Mouse (Mus musculus) heart, postnatal 25 days (tissue): ENCODE results near the gene Olfr519. TPM values are rescaled to one million over a fixed set of nuclear protein-coding genes. Genes with fewer than 3 reads are reported as not detected.

Experiments
- DNase-seq: peaks from one replicate; pipeline ENCODE4 v3.0.0; 2022; ENCODE audit warnings: low spot score
- intact Hi-C: fragments of 180-260 bp; cut with DNase I; formaldehyde crosslinking; loops from one replicate; pipeline ENCODE4 v1.15.1; 2025
- total RNA-seq, 2 experiments: library from RNA; stranded (reverse); gene quantifications; 2 replicates each; pipeline ENCODE4 v1.2.3; 2021

Olfr519 gene
- total RNA-seq = not detected

DNA sequence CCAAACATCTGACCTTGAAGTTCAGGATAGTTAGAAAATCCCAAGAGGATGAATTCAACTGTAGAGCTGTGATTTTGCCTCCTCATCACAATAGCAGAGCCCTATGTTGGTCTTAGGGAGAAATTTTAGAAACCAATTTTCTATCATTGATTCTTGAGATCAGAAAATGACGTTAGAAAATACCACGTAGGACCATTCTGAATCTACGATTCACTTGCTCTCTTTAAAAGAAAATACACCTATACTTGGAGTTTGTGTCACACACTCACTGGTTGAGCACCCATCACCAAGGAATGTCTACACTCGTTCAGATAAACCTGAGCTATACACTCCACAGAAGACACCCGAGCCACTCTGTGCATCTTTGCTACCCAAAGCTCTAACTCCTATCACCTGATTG is at the start of gene Olfr519:
Gene Olfr519 (minus strand): TSS at position 101 of the 400 bp plus-strand sequence.
- intact Hi-C loops = no loop called here
- no peak for DNase-seq

DNA sequence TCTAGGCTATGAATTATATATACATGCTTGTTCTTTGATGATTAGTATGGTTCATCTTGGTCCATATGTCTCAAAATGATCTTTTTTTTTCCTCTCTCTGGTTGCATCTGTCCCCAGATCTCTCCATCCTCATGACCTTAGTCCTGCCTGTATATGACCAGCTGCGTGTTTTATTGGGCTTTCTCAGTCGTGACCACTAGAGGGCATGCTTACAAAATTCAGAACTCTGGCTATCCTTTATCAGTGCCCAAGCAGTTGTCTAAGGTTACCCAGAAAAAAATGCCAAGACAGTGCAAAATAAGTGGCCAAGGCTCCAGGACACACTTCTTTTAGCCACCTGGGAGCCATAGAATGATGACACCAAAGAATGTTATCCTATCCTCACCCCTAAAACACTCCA is 49.8 kb upstream of the Olfr519 start:
- DNase-seq = no peak

DNA sequence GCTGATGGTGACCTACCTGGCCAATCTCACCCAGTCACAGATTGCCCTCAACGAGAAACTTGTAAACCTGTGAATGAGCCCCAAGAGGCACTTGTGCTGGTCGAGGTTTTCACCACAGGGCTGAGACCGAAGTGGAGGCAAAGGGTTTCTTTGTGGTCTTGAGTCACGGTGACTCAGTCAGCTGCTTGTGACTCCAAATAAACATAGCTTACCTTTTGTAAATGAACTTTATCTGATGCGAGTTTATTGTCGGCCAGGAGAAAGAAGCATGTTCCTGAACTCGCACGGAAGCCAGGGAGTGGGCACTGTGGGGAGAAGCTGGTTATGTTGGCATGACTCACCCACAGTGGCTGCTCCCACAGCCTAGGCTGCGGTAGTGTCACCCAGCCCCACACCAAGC is 47.2 kb upstream of the Olfr519 start:
- no peak for DNase-seq
- intact Hi-C loops = no loop called here

More for the DNA sequence above, 49.8 kb upstream of the Olfr519 start:
- intact Hi-C loops = no loop called here

DNA sequence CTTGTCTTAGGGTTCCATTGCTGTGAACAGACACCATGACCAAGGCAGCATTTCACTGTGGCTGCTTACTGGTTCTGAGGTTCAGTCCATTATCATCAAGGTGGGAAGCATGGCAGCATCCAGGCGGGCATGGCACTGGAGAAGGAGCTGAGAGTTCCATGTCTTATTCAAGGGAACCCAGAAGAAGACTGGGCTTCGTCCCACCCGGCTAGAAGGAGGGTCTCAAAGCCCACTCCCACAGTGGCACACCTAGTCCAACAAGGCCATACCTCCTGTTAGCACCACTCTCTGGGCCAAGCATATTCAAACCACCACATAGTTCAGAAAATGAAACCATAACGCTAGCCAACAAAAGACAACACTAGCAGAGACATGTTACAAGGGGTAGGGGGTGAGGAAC is 42.4 kb upstream of the Olfr519 start:
- no peak for DNase-seq
- intact Hi-C loops = no loop called here

DNA sequence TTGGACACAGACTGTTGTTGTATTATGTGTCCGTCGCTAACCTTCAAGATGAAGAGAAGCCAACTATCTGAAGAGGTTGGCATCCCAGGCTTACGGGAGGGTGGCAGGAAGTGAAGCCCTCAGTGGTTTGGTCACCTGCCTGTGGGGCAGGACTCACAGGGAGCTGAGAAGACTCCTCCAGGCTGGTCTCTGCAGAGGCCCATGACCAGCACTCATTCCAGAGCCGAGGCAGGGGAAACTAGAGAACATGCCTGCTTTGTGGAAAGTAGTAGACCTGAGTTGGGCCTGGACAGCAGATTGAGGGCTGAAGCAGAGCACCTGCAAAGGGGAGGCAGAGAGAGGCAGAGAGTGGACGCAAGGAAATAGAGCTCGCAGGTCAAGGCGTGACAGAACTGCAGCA is 41.2 kb upstream of the Olfr519 start:
- intact Hi-C loops = no loop called here
- no peak for DNase-seq

DNA sequence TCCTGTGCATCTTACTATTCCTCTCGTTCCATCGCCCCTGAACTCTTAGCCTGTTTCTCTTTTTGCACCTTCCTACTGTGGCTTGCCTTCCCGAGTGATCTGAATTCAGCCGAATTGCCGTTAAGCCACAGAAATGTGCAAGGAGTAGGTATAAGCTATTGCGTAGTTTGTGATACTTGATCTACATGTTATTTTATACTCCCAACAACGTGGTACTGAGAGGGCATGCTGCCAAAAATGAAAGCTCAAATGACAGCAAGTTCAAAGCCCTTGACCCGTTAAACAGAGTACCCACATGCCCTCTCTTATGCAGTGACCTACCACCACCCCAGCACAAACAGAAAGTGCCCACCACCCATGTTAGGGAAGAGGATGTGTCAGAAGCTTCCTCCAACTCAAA is 40.6 kb upstream of the Olfr519 start:
- intact Hi-C loops = loop anchor here (1.0 to 5.0 kb wide), 2 partner anchors 83 to 120 kb away; partner anchors contain the start of gene Olfr516
- DNase-seq = no peak

DNA sequence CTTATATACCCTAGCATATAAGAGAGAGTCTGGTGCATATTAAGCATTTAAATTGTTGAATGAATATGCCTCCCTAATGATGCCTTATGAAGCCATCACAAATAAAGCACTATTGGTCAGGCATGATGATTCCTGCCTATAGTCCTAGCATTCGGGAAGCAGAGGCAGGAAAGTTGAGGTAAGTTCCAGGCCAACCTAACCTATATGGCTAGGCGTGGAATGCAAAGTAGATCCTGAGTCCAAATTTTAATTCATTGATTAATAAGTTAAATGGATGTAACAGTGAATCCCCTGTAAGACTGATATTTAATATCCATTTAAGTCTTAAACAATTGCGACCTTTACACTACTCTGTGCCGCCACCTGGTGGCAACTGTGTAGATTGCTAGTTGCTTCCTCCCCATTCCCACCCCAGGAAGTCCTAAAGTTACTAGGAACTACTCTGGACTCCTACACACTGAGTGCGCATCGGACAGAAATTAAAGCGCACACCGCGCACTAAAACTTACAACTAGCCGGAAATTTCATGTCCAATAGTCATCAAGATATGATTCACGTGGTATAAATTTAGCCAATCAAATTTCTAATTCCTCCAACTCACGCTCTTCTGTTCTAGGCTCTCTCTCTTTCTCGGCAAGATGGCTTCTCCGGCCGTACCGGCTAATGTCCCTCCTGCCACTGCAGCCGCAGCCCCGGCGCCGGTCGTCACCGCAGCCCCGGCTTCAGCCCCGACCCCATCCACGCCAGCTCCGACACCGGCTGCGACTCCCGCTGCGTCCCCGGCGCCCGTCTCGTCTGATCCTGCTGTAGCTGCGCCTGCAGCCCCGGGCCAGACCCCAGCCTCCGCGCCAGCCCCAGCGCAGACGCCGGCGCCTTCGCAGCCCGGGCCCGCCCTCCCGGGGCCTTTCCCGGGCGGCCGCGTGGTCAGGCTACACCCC is 39.8 kb upstream of the Olfr519 start, which contains the start of gene Eif3f:
Gene Eif3f (plus strand): TSS at position 624 of the 938 bp plus-strand sequence.
- intact Hi-C loops = loop anchor here (1.0 to 5.0 kb wide), 2 partner anchors 82 to 119 kb away; partner anchors contain the start of gene Olfr516
- peak; percentile 89 for DNase-seq

DNA sequence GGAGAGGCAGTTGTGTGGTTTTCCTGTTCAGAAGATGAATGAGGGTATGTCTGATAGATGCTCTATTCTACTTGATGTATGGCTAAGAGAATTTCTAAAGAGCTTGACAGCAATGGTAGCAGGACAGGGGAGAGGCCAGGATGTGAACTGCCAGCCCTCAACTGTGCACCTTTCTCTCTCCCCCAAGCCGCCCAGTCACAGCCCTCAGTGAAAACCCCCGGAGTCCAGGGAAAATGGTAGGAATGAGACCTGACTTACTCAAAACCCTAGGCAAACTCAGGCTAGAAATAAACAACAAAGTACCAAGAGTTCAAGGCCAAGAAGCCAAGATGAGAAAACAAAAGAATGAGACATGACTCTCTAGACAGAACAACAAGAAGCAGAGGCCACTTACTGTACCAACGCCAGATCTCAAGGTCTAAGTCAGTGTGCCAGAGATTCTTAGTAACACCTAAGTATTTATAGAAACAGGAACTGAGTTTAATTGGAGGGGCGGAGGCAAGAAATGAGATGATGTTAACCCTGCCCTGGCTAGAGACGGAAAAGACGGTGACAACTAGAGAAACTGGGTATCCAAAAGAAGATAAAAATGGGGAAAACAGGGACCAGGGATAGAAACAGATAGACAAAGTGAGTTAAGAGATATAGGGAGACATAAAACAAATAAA is 35.6 kb upstream of the Olfr519 start, which contains the start of gene Nlrp10:
Gene Nlrp10 (minus strand): TSS at position 453 of the 668 bp plus-strand sequence.
- no peak for DNase-seq
- intact Hi-C loops = loop anchor here (5.0 kb wide), 1 partner anchor 78 kb away; the partner anchor contains the start of gene Olfr516

DNA sequence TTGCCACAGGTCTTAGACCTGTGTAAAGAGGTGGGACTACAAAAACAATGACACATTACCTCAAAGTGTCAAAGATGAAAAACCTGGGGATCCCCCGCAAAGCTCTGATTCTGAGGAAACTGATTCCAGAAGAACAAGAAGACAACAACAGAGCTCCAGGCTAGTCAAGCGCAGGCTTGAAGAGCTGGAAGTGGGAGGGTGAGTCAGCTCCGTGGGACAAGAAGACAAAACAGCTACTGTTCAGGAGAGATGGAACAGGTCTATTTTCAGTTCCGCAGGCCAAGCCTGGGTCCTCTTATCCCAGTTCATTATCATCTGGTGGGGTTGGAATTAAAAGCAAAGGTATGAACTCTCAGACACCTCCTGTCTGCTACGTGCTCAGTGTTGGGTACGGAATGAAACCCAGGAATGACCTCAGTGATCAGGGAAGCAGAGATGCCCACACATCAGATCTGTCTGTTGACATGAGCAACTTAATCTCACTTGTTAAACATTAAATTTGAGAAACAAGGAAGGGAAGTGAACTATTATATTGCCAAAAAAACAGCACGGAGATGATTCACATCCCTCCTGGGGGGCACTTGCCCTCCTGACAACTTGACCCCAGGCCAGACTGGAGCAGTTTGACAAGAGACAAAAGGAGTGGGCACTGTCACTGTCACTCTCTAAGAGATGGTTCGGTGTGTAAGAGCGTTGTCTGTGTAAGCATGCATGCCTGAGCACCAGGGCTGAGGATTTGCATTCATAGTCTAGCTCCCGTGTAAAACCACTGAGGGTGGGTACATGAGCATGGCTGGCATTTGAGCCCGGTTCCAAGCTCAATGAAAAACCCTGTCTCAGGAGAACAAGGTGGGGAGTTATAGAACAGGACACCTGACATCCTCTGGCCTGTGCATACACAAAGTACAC is 34.3 kb upstream of the Olfr519 start:
- intact Hi-C loops = no loop called here
- DNase-seq = no peak

DNA sequence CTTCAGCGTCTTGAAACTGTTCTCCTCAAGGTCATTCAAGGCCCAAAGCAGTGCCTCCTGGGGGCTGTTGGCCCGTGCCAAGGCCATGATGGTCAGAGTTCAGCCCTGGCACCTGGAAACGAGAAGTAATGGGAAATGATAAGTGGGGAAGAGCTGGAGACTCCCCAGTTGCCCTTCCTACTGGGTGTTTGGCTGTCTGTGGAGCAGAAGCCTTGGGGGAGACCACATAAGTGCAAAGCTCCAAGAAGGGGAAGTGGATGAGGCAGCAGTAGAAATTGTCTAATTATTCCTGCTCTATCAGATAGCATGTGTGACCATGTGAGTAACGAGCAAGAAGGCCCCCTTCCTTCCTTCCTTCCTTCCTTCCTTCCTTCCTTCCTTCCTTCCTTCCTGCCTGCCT is 32.8 kb upstream of the Olfr519 start:
- intact Hi-C loops = no loop called here
- no peak for DNase-seq

DNA sequence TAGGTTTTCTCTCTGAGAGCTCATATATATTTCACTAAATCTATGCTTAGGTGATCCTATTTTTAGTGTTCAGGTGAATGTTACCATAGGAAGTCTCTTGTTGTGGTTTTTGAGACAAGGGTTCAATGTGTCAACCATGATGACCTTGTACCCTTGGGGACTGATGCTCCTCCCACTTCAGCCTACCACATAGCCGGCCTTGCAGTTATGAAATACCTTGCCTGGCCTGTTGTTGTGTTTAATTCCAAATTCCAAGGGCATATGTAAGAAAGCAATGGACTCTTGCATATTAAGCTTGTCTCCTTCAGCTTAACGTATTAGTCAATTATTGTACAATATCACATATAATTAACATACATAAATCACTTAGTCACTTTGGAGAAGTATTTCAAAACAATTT is 9.7 kb upstream of the Olfr519 start:
- intact Hi-C loops = no loop called here
- DNase-seq = no peak

DNA sequence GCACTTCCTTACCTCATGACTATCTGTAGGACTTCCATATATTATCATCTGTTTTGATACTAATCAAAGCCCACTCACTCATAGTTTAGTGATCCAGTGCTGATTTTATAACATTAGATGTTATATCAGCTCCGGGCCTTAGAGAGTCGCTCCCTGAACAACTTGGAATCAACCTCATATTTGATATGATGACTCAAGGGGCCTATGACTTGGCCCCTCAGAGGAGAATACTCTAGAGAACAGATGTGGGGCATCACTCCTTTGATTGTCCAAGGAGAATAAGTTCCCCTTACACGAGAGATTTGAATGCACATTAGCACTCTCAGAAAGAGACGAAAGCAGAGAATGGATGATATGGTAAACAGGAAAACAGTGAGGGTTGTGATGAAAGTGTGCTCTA is 9.3 kb downstream of the Olfr519 start, which contains the start of gene Olfr518:
Gene Olfr518 (minus strand): TSS at position 101 of the 400 bp plus-strand sequence.
- intact Hi-C loops = no loop called here
- no peak for DNase-seq

DNA sequence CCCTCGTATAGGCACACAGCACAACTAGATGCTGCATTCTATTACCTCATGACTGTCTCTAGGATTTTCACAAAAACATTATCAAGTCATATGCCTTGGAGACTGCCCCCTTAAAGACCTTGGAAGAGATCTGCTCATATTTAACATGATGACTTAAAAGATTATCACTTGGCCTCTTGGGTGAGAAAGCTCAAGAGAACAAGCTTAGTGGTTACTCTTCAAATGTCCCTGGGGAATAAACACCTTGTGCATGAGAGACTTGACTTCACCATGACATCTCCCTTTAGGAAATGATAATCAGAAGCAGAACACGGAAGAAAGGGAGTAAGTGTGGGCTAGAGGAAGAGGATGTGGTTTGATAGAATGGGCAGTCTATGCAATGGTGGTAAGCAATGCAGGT is 21.9 kb downstream of the Olfr519 start, which contains the start of gene Olfr517:
Gene Olfr517 (minus strand): TSS at position 101 of the 400 bp plus-strand sequence.
- intact Hi-C loops = no loop called here
- no peak for DNase-seq

DNA sequence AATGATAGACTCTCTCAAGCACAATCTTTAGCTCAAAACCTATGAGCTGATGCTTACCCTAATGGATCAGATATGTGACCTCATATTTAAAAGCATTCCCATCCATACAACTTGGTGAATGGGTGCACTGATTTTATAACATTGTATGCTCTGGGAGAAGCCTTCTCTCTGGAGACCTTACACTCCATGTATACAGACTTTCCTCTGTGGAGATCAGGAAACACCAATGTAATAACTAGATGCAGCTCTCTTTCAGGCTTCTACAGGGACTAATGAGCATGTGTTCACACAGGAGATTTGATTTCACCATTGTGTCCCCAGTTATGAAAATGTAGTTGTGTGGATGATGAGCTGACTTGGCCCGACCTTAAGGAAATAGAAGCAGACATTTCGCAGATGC is 43.8 kb downstream of the Olfr519 start, which contains the start of gene Olfr516:
Gene Olfr516 (minus strand): TSS at position 101 of the 400 bp plus-strand sequence.
- intact Hi-C loops = loop anchor here (5.0 kb wide), 1 partner anchor 82 kb away; the partner anchor contains the start of genes Eif3f and Nlrp10
- no peak for DNase-seq

Other genes with a start within 250 kb of the Olfr519 start
- gene Olfr509, start 242.5 kb downstream of the Olfr519 start, total RNA-seq = not detected
- gene Olfr510, start 228.0 kb downstream of the Olfr519 start, total RNA-seq = not detected
- gene Olfr512, start 181.1 kb downstream of the Olfr519 start, total RNA-seq = not detected
- gene Olfr513, start 143.4 kb downstream of the Olfr519 start, total RNA-seq = not detected
- not detected for gene Olfr514, start 68.4 kb downstream of the Olfr519 start, total RNA-seq
- not detected for gene Olfr516, start 43.9 kb downstream of the Olfr519 start, total RNA-seq
- not detected for gene Olfr517, start 22.0 kb downstream of the Olfr519 start, total RNA-seq
- not detected for gene Olfr518, start 9.4 kb downstream of the Olfr519 start, total RNA-seq
- 10 to 100 TPM; 21.2 to 23.1 TPM for gene Nlrp10, start 35.8 kb upstream of the Olfr519 start, total RNA-seq
- gene Eif3f, start 40.0 kb upstream of the Olfr519 start, total RNA-seq = 10 to 100 TPM; 79.2 to 85.2 TPM
- under 1 TPM; 0.26 to 0.36 TPM for gene Tub, start 55.9 kb upstream of the Olfr519 start, total RNA-seq
- under 1 TPM; 0.70 to 0.89 TPM for gene Ric3, start 188.9 kb upstream of the Olfr519 start, total RNA-seq